Mouse (Mus musculus) left cerebral cortex, adult 2 months (tissue): ENCODE results near the gene Ap3m1. TPM values are rescaled to one million over a fixed set of nuclear protein-coding genes. Genes with fewer than 3 reads are reported as not detected.
A peak's percentile ranks its signal among the peaks of the same experiment; 100 is the strongest.
"Not testable (repeated sequence)": the region's sequence is repeated elsewhere in the genome, so short reads cannot be mapped to it uniquely, and the experiment has no call there.

Source experiments
- DNase-seq, 2 experiments: peaks; one replicate each; pipeline ENCODE4 v3.0.0; 2021 to 2022; ENCODE audit warnings: low spot score in 2 of 2, mixed read lengths in 1 of 2; ENCODE audit errors: extremely low spot score in 1 of 2
- H3K27ac ChIP-seq: fragments of 200-600 bp; 2 replicates; pipeline ENCODE4 v1.8.1; 2022
- H3K4me3 ChIP-seq: fragments of 200-600 bp; 2 replicates; pipeline ENCODE4 v1.8.1; 2022
- CTCF ChIP-seq: fragments of 200-600 bp; IDR thresholded peaks from 2 replicates; pipeline ENCODE4 v1.8.1; 2022; ENCODE audit warnings: antibody characterized with exemption, mild to moderate bottlenecking, moderate library complexity
- intact Hi-C: fragments of 180-260 bp; cut with DNase I; formaldehyde crosslinking; loops from one replicate; pipeline ENCODE4 v1.15.1; 2025
- long read RNA-seq, 2 experiments: library from polyadenylated mRNA; stranded (forward); transcript quantifications; one replicate each; pipeline ENCODE4 v2.0.0; 2021; ENCODE audit warnings: borderline mapping rate in 2 of 2
- total RNA-seq, 2 experiments: library from RNA; stranded (reverse); gene quantifications; 2 replicates each; pipeline ENCODE4 v1.2.3; 2021

Gene Ap3m1
- total RNA-seq: 10 to 100 TPM; 62.5 to 64.3 TPM
- long read RNA-seq, experiment 1, full-length matches to known transcripts: 30 of 43 reads
- long read RNA-seq, experiment 1, partial matches to known transcripts: 3 of 43 reads
- long read RNA-seq, experiment 1, other reads (novel, unspliced or antisense): 10 of 43 reads
- long read RNA-seq, experiment 2, full-length matches to known transcripts: 19 of 30 reads
- long read RNA-seq, experiment 2, partial matches to known transcripts: 2 of 30 reads
- long read RNA-seq, experiment 2, other reads (novel, unspliced or antisense): 9 of 30 reads

DNA sequence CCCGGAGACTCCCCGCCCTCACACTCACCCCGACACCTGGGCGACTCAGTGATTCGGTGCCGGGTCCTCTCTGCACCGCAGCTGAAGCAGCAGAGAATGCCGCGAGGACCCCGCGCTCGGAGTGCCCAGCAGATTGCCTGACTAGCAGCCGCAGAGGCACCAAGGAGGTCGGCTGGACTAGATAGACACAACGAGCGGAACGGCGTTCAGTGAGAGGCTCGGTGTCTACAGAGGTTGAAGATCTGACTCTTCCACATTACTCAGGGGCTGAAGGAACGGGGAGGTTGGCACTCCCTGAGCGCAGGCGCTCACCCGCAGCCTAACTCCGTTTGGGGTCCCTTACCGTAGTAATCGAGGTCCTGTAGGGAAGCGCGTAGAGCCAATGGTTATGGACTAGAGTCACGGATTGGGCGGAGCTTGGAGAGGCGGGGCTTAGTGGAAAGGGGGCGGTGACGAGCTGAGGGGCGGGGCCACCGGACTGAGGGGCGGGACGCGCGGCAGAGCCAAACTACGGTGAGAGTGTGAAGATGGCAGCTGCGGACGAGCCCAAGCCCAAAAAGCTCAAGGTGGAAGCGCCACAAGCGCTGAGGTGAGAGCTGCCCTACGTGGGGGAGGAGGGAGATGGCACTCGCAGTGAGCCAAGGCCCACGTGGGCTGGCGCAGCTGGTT lies at the start of gene Ap3m1, which contains the start of gene Adk:
Gene Ap3m1, minus strand, starts transcription at position 397 of the 669 bp plus-strand sequence.
Gene Adk, plus strand, starts transcription at position 463 of the 669 bp plus-strand sequence.
- peak; percentile 90 to 91 for DNase-seq
- intact Hi-C loops: loop anchor here (2.0 to 5.0 kb wide), 3 partner anchors 25 to 690 kb away; no protein-coding TSS in a partner anchor
- Histone ChIP-seq H3K27ac (peak within 1 kb of the TSS; percentile 97), H3K4me3 (peak within 1 kb of the TSS; percentile 99)
- TF ChIP-seq CTCF: no peak

DNA sequence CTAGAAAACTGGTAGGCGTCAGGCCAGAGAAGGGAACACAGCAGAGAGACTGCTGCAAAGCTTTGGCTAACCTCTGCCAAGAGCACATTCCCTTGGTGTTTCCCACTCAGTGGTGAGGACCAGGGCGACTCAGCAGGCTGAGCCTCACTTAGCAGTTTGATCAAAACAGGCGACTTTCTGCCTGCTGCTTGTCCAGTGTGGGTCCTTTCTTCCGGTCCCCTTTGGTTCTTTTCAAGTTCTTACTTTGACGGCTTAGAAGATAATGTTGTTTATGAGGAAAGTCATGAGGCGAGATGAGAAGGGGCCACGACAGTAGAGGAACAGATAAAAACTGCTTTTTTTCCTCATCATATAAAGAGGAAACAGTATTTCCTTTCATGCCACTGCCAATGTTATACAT lies 49.3 kb upstream of the Ap3m1 start:
- no peak for TF ChIP-seq CTCF
- Histone ChIP-seq H3K27ac (no peak overlapping the region), H3K4me3 (no peak overlapping the region)
- intact Hi-C loops: no loop called here
- no peak for DNase-seq

DNA sequence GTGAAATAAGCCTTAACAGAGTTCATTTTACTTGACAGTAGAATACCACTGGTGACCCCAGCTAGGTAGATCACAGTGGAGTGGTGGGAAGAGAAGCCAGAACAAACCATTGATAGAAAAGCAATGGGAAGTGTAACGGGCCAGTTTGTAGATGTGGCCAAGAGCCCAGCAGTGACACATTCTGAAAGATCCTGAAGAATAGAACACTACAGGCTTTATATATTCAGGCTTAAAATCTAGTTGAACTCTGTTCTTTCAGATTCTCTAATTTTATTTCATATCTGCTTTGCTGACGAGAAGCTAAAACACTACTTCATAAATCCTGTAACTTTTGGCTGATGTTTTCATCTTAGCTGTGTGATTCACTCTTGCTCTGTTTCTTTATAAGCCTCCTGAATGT lies 48.6 kb upstream of the Ap3m1 start:
- no peak overlapping the region for H3K27ac ChIP-seq
- intact Hi-C loops: no loop called here

DNA sequence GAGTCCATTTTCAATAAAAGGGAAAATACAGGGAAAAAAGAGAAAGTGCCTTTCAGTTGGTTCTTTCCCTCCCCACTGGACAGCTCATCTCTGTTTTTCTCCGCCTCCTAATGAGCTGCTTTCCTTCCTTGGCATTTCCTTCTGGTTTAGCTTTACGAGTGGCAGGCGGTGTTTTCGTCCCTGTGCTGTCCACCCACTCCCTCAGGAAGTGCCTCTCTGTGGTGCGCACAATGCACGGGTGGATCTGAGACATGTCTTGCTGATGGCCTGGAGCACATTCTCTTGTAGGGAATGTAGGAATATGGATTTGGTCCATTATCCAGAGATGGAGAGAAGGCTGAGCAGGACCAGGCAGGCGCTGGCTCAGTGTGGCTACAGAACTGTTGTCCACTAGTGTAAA lies 47.1 kb upstream of the Ap3m1 start:
- intact Hi-C loops: no loop called here
- no peak for TF ChIP-seq CTCF
- peak; percentile 29 to 31 for DNase-seq
- Histone ChIP-seq H3K27ac (no peak overlapping the region), H3K4me3 (no peak overlapping the region)

More for the DNA sequence above, 48.6 kb upstream of the Ap3m1 start:
- no peak for DNase-seq
- no peak overlapping the region for H3K4me3 ChIP-seq
- no peak for TF ChIP-seq CTCF

DNA sequence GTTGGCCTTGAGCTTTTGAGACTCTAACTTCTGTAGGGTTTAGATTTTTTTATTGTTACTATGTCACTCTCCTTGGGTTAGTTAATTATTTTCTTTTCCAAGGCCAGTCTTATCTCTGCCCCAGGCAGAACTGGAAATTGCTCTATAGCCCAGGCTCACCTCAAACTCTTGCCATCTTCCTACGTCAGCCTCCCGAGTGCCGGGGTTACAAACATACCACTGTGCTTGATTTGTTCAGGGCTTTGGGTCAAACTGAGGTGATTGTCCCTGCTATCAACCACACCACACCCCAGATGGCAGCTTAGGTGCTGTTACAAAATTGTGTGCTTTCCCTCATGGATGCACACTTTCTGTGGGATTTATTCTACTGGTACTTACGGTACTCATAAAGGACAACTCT lies 44.4 kb upstream of the Ap3m1 start:
- TF ChIP-seq CTCF: no peak
- H3K27ac ChIP-seq: no peak overlapping the region
- no peak for DNase-seq
- H3K4me3 ChIP-seq: no peak overlapping the region
- intact Hi-C loops: no loop called here

DNA sequence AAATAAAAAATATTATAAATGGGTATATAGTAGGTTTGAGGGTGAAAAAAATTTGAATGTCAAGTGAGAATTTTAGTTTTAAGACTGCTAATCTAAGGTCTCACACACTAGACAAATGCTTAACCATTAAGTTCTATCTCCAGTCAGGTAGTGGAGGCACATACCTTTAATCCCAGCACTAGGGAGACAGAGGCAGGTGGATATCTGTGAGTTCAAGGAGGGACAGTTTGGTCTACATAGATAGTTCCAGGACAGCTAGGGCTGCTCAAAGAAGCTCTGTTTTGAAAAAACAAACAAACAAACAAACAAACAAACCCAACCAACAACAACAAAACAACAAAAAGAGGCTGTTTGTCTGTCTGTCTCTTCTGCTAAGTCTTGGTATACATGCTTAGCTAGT lies 44.0 kb upstream of the Ap3m1 start:
- Histone ChIP-seq H3K27ac (no peak overlapping the region), H3K4me3 (no peak overlapping the region)
- no peak for DNase-seq
- intact Hi-C loops: no loop called here
- no peak for TF ChIP-seq CTCF

DNA sequence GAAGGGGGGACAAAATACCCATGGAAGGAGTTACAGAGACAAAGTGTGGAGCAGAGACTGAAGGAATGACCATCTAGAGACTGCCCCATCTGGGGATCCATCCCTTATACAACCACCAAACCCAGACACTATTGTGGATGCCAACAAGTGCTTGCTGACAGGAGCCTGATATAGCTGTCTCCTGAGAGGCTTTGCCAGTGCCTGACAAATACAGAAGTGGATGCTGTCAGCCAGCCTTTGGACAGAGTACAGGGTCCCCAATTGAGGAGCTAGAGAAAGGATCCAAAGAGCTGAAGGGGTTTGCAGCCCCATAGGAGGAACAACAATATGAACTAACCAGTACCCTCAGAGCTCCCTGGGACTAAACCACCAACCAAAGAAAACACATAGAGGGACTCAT lies 41.9 kb upstream of the Ap3m1 start:
- DNase-seq, intact Hi-C loops, H3K27ac ChIP-seq: not testable (repeated sequence)

DNA sequence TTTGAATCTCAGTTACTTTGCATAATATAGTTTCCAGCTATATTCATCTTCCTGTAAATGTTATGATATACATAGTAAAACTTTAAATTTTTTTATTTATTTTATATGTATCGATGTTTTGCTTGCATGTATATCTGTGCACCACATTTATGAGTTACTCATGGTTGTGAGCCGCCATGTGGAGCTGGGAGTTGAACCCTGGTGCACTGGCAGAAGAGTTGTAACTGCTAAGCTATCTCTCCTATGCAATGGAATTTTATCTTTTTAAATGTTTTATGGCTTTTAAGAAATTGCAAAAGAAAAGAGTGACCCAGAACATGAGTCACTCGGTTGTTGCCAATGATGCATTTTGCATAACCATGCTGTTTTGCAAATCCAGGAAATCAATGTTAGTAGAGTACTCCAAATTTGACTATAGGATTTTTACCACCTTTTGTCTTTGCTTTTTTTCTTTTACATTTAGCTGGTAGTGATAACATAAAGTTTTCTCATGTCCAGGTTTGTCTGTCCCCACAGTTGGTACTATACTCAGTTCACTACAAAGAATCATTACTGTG lies 38.7 kb upstream of the Ap3m1 start:
- intact Hi-C loops: no loop called here
- Histone ChIP-seq H3K27ac (no peak overlapping the region), H3K4me3 (no peak overlapping the region)
- no peak for DNase-seq
- TF ChIP-seq CTCF: no peak

More for the DNA sequence above, 41.9 kb upstream of the Ap3m1 start:
- H3K4me3 ChIP-seq: not testable (repeated sequence)

DNA sequence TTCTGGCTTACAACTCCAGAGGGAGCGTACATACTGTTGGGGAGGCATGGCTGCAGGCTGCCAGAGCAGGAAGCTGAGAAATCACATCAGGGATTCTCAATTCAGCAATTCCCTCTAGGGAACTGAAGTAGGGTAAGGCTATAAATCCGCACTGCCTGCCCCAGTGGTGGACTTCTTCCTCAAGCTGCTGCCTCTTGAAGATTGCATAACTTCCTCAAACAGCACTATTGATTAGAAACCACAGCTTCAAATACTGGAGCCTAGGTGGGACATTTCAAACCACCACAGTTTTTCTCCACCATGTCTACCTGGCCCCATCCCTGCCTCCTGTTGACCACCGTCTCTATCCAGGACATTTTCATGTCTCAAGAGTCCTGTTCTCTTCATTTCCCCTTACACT lies 38.1 kb upstream of the Ap3m1 start:
- Histone ChIP-seq H3K27ac (no peak overlapping the region), H3K4me3 (no peak overlapping the region)
- no peak for DNase-seq
- intact Hi-C loops: no loop called here
- TF ChIP-seq CTCF: no peak

DNA sequence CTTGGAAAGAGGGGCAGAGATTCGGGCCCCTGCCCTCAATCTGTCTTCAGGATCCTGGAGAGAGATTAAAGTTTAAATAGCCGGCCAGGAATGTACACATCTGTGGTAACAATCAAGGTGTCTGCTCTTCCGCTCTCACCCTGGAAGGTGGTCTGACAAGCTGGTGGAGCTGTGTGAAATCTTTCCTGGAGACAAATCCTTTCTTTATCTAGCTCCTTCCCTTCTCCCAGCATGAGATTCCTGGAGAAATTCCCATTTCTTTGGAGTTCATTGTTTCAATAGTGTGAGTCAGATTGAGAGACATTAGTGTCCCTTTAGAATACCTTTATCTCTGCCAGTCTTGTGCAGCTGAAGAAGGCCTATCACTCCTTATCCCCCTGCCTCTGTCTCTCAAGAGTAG lies 36.4 kb upstream of the Ap3m1 start:
- H3K4me3 ChIP-seq: no peak overlapping the region
- H3K27ac ChIP-seq: no peak overlapping the region
- DNase-seq: no peak
- intact Hi-C loops: no loop called here
- TF ChIP-seq CTCF: no peak

DNA sequence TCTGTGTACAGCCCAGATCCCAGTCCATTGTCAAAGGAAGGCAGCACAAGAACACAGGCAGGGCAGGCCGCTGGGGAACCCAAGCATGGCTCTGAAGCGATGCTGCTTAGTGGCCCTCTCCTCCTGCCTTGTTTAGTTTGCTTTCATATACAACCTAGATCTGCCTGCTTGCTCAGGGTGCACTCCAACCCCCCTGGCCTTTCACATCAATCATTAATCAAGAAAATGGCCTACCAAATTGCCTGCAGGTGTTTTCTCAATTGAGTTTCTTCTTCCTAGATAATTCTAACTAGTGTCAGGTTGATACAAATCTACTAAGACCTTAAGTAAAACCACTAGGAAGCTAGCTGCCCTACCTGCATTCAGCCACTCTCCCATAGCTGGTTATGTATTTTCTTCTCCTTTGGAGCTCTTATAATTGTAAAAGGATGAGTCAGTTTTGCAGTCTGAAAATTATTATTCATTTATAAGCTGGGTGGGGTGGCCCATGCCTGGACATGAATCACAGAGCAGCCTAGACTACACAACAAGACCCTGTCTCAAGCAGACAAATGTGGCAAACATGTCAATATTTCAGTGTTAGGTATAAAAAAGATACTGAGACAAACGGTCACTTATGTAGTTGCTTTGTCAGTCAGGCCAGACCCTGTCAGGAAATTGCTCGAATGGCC lies 35.2 kb upstream of the Ap3m1 start:
- no peak overlapping the region for H3K4me3 ChIP-seq
- no peak for TF ChIP-seq CTCF
- peak overlapping the region; percentile 51; the same call in 1 of the 2 replicates for H3K27ac ChIP-seq
- DNase-seq: no peak
- intact Hi-C loops: no loop called here

DNA sequence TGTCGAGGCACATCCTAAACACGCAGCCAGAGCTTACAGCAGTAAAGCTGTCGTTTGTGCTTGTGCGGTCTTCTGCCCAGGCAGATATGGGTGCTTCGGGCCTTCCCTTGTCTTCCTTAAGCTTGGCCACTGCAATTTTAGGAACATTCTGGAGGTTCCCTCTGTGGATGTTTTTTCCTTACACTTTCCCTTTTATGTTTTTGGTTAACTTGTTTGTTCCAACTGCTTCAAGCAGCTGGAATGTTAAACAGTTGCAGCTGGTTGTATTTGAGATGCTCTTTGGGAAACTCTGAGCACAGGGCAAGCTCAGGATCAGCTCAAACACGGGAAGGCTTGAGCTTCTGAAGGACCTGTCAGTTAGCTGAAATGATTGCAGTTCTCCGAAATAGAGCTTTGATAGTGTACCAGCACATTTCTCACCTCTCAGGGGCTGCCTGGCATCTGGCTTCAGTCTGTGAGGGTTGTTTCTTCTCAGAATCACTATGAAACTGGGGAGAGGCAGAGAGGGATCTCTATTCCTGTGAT lies 34.6 kb upstream of the Ap3m1 start:
- no peak for DNase-seq
- Histone ChIP-seq H3K27ac (peak overlapping the region; percentile 51; the same call in 1 of the 2 replicates), H3K4me3 (no peak overlapping the region)
- no peak for TF ChIP-seq CTCF
- intact Hi-C loops: no loop called here
